Mouse (Mus musculus) lung, postnatal 0 days (tissue): ENCODE results near the gene Cmtm1.
"Not testable (repeated sequence)": the region's sequence is repeated elsewhere in the genome, so short reads cannot be mapped to it uniquely, and the experiment has no call there.

Experiments
- CTCF ChIP-seq: IDR thresholded peaks from 2 replicates; pipeline ENCODE4 v1.5.1; 2016; ENCODE audit warnings: antibody characterized with exemption, mild to moderate bottlenecking
- EP300 ChIP-seq: IDR thresholded peaks from 2 replicates; pipeline ENCODE4 v1.6.1; 2016; ENCODE audit warnings: antibody characterized with exemption, mild to moderate bottlenecking, control low read depth

DNA sequence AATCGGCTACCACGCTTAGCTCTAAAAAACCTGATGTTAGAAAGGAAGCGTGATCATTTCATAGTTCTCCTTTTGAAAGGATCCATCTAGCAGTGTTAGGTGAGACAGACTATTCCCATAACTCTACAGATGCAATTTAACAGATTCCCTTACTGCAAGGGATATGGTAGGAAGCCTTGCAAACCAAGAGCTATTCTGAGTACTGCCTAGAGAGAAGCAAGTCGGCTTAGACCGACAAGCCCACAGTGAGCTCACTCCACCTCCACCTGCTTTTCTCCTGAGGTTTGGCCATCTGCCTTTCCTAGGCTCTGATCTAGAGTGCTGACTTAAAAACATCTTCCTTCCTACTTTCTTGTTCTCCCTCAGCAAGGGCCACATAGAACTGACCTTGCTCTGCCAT lies 48.1 kb downstream of the Cmtm1 start:
- not testable (repeated sequence) for TF ChIP-seq CTCF, EP300
